In the genomic region with DNA sequence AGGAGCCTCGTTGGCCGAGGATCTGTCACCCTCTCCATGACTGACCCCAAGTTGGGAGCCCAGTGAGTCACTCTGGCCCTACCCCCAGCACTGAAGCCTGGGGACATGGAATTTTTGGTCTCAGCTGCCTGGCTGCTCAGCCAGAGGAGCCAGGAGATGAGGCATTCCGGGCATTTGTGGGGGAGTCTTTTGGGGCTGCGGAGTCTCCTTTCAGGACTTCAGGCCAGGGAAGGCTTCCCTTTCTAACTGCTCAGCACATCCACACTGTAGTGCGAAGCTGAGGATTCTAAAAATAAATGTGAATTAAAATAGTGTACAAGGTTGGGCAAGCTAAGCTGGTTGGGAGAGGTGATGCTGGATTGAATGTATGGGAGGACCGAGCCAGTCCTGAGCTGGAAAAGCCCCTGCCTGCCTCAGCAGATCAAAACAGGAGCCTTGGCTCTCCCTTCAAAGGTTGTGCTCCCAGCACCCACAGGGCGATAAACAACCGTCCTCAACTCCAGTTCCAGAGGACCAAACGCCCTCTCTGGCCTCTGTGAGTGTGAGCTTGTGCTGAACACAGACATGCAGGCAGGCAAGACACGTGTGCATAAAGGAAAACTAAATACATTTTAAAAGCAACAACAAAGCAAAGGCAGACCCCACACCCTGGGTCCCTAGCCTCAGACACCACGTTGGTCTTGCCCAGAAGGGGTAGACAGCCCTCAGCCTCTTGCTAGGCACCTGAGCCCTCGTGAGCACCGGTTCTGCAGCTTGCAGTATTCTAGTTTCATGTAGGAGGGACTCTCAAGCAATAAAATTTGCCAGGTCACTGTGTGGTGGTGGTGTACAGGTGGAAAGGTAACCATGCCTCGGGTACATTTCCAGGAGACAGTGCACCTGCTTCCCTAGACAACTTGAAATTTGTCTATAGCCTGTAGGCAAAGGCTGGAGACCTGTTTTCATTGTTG, we compare ENCODE assay signal across 12 mouse cellular contexts. TPM values are rescaled to one million over a fixed set of nuclear protein-coding genes. Genes with fewer than 3 reads are reported as not detected.
DNase-seq lines count a peak whose midpoint lies in the region; ATAC-seq and TF ChIP-seq lines count a peak whose summit lies in the region.
"Had no signal": no experiment of that assay in that cellular context is flagged by ENCODE, and none has a peak within 500 bp of the region (broad histone marks: within the 10 kb centered on the region; RNA-seq: fewer than 3 reads in every experiment).

No protein-coding gene starts in this region.

- ATAC-seq in frontal cortex, adult (ENCODE audit: low TSS enrichment) = peak; percentile 45
- ATAC-seq in midbrain, postnatal 0 days (ENCODE audit: low FRiP score) = no peak
- ATAC-seq in midbrain, embryonic 15.5 days (replicated peaks) = no peak
- ATAC-seq in kidney, embryonic 16.5 days (ENCODE audit: low FRiP score, low TSS enrichment) = no peak
- ATAC-seq: activated CD4-positive, CD25-positive, alpha-beta regulatory T cell, adult 4 months had no signal

- no peaks in the 10 kb centered on the region for H3K36me3 ChIP-seq in midbrain, postnatal 0 days (ENCODE audit: insufficient read depth, low read length)
- no peaks in the 10 kb centered on the region for H3K36me3 ChIP-seq in midbrain, embryonic 15.5 days (replicated peaks)
- no peaks in the 10 kb centered on the region for H3K36me3 ChIP-seq in kidney, embryonic 16.5 days (ENCODE audit: insufficient read depth, low read length)
- H3K36me3 ChIP-seq: neural tube, embryonic 13.5 days had no signal

- no peaks in the 10 kb centered on the region for H3K9me3 ChIP-seq in midbrain, postnatal 0 days (ENCODE audit: low read length)
- H3K9me3 ChIP-seq in midbrain, embryonic 15.5 days = no peaks in the 10 kb centered on the region
- H3K9me3 ChIP-seq in kidney, embryonic 16.5 days (ENCODE audit: low read length) = no peaks in the 10 kb centered on the region
- H3K9me3 ChIP-seq: neural tube, embryonic 13.5 days had no signal

- H3K4me3 ChIP-seq in midbrain, postnatal 0 days (ENCODE audit: low read depth, low read length) = no peak overlapping the region
- no peak overlapping the region for H3K4me3 ChIP-seq in midbrain, embryonic 15.5 days
- H3K4me3 ChIP-seq in kidney, embryonic 16.5 days (ENCODE audit: low read length) = no peak overlapping the region

- H3K27me3 ChIP-seq in midbrain, postnatal 0 days (ENCODE audit: insufficient read depth, low read length) = peaks cover 21% of the 10 kb centered on the region
- H3K27me3 ChIP-seq in midbrain, embryonic 15.5 days (replicated peaks) = peaks cover 58% of the 10 kb centered on the region
- H3K27me3 ChIP-seq in kidney, embryonic 16.5 days (ENCODE audit: insufficient read depth, low read length) = peaks cover 9% of the 10 kb centered on the region

- H3K4me1 ChIP-seq in midbrain, postnatal 0 days (ENCODE audit: insufficient read depth, low read length) = peaks cover 12% of the 10 kb centered on the region
- peaks cover 40% of the 10 kb centered on the region for H3K4me1 ChIP-seq in midbrain, embryonic 15.5 days
- H3K4me1 ChIP-seq in kidney, embryonic 16.5 days (ENCODE audit: insufficient read depth, low read length) = peaks cover 74% of the 10 kb centered on the region

- no peak for TF ChIP-seq CTCF in midbrain, postnatal 0 days (IDR thresholded peaks at IDR 0.05)

- no peak overlapping the region for H3K4me2 ChIP-seq in midbrain, postnatal 0 days (ENCODE audit: low read depth, low read length, poor library complexity, severe bottlenecking)
- no peak overlapping the region for H3K4me2 ChIP-seq in midbrain, embryonic 15.5 days
- H3K4me2 ChIP-seq in kidney, embryonic 16.5 days (replicated peaks; ENCODE audit: low read depth, low read length) = peak overlapping the region; percentile 70

- 34% methylated on average over 14 of the region's 14 CpGs for WGBS in midbrain, postnatal 0 days
- WGBS in midbrain, embryonic 15.5 days = 27% methylated on average over 14 of the region's 14 CpGs
- 26% methylated on average over 14 of the region's 14 CpGs for WGBS in kidney, embryonic 16.5 days

- no peak overlapping the region for H3K27ac ChIP-seq in midbrain, postnatal 0 days (ENCODE audit: low read depth, low read length)
- no peak overlapping the region for H3K27ac ChIP-seq in midbrain, embryonic 15.5 days
- H3K27ac ChIP-seq in kidney, embryonic 16.5 days (ENCODE audit: low read length) = peak overlapping the region; percentile 92
- H3K27ac ChIP-seq: neural tube, embryonic 13.5 days had no signal

- 0 out of 2 replicates have a peak overlapping the region, but pooled peaks have one; percentile 4 for H3K9ac ChIP-seq in midbrain, postnatal 0 days (replicated peaks; ENCODE audit: low read length, poor library complexity, severe bottlenecking)
- no peak overlapping the region for H3K9ac ChIP-seq in midbrain, embryonic 15.5 days
- H3K9ac ChIP-seq in kidney, embryonic 16.5 days (replicated peaks; ENCODE audit: low read length) = peak overlapping the region; percentile 68; the same call in 1 of the 2 replicates
- H3K9ac ChIP-seq: neural tube, embryonic 13.5 days had no signal

- no peak for DNase-seq in frontal cortex, postnatal 25 days (ENCODE audit: low spot score in 2 of 2)
- DNase-seq in midbrain, postnatal 0 days (ENCODE audit: low spot score) = no peak
- no peak for DNase-seq in layer of hippocampus, postnatal 36 days
- no peak for DNase-seq in layer of hippocampus, postnatal 14 days (ENCODE audit: low spot score in 2 of 2)
- DNase-seq in urinary bladder, adult 2 months (ENCODE audit: low spot score) = no peak
- DNase-seq: cerebellum, postnatal 36 days had no signal

RNA-seq across cellular contexts. Expression of a gene that starts 11.1 kb away (rescaled TPM):
- 1.5 and 3.8 TPM in 2 replicates for total RNA-seq in midbrain, postnatal 0 days (2014; rRNA removed)
- polyA plus RNA-seq in midbrain, postnatal 0 days (2015; fragmentation: Nextera tagmentation; extraction: Ambion mirVana) = 0.38 and 0.49 TPM in 2 replicates
- polyA plus RNA-seq in midbrain, embryonic 15.5 days (2015; fragmentation: Nextera tagmentation; extraction: Ambion mirVana) = 0.38 and 1.3 TPM in 2 replicates
- 21.7 and 24.3 TPM in 2 replicates for polyA plus RNA-seq in kidney, embryonic 16.5 days (2015; fragmentation: Nextera tagmentation; extraction: Ambion mirVana)
- 1 to 10 TPM in 1 of 2 experiments, under 1 TPM in 1; 0.40 to 1.0 TPM for total RNA-seq in layer of hippocampus, postnatal 36 days (2021)
- total RNA-seq in layer of hippocampus, postnatal 14 days (2021) = 1 to 10 TPM in 1 of 2 experiments, under 1 TPM in 1; 0.55 to 1.2 TPM
- 106 and 156 TPM in 2 replicates for polyA plus RNA-seq in urinary bladder, adult 2 months (2012; rRNA removed)
- polyA plus RNA-seq: activated CD4-positive, CD25-positive, alpha-beta regulatory T cell, adult 4 months had no signal

RNA-seq across cellular contexts. Expression of a gene that starts 14.3 kb away (rescaled TPM):
- total RNA-seq in midbrain, postnatal 0 days (2014; rRNA removed) = 2.4 and 3.3 TPM in 2 replicates
- 1.7 and 2.8 TPM in 2 replicates for polyA plus RNA-seq in midbrain, postnatal 0 days (2015; fragmentation: Nextera tagmentation; extraction: Ambion mirVana)
- polyA plus RNA-seq in midbrain, embryonic 15.5 days (2015; fragmentation: Nextera tagmentation; extraction: Ambion mirVana) = 1.9 and 2.8 TPM in 2 replicates
- 19.4 and 19.9 TPM in 2 replicates for polyA plus RNA-seq in kidney, embryonic 16.5 days (2015; fragmentation: Nextera tagmentation; extraction: Ambion mirVana)
- 1 to 10 TPM; 3.3 to 5.5 TPM for total RNA-seq in layer of hippocampus, postnatal 36 days (2021)
- total RNA-seq in layer of hippocampus, postnatal 14 days (2021) = 1 to 10 TPM; 1.2 to 2.3 TPM
- polyA plus RNA-seq in urinary bladder, adult 2 months (2012; rRNA removed) = 7.8 and 8.4 TPM in 2 replicates
- polyA plus RNA-seq: activated CD4-positive, CD25-positive, alpha-beta regulatory T cell, adult 4 months had no signal

RNA-seq across cellular contexts. Expression of a gene that starts 24.5 kb away (rescaled TPM):
- total RNA-seq in midbrain, postnatal 0 days (2014; rRNA removed) = 4.4 and 6.4 TPM in 2 replicates
- 18.2 and 19.9 TPM in 2 replicates for polyA plus RNA-seq in midbrain, postnatal 0 days (2015; fragmentation: Nextera tagmentation; extraction: Ambion mirVana)
- 3.2 and 3.5 TPM in 2 replicates for polyA plus RNA-seq in midbrain, embryonic 15.5 days (2015; fragmentation: Nextera tagmentation; extraction: Ambion mirVana)
- polyA plus RNA-seq in kidney, embryonic 16.5 days (2015; fragmentation: Nextera tagmentation; extraction: Ambion mirVana) = 4.6 and 5.5 TPM in 2 replicates
- 1 to 10 TPM in 1 of 2 experiments, not detected in 1; 1.2 TPM for total RNA-seq in layer of hippocampus, postnatal 36 days (2021)
- 1 to 10 TPM in 1 of 2 experiments, under 1 TPM in 1; 0.62 to 1.8 TPM for total RNA-seq in layer of hippocampus, postnatal 14 days (2021)
- 0.10 TPM in 1 of 2 replicates, not detected in the other for polyA plus RNA-seq in urinary bladder, adult 2 months (2012; rRNA removed)
- polyA plus RNA-seq: activated CD4-positive, CD25-positive, alpha-beta regulatory T cell, adult 4 months; gonadal fat pad, adult 2 months; neural tube, embryonic 13.5 days had no signal

RNA-seq across cellular contexts. Expression of a gene that starts 53.6 kb away (rescaled TPM):
- 190 and 259 TPM in 2 replicates for total RNA-seq in midbrain, postnatal 0 days (2014; rRNA removed)
- polyA plus RNA-seq in midbrain, postnatal 0 days (2015; fragmentation: Nextera tagmentation; extraction: Ambion mirVana) = 35.4 and 36.4 TPM in 2 replicates
- 44.7 and 44.9 TPM in 2 replicates for polyA plus RNA-seq in midbrain, embryonic 15.5 days (2015; fragmentation: Nextera tagmentation; extraction: Ambion mirVana)
- 40.6 and 45.2 TPM in 2 replicates for polyA plus RNA-seq in kidney, embryonic 16.5 days (2015; fragmentation: Nextera tagmentation; extraction: Ambion mirVana)
- 100 to 1,000 TPM; 112 to 115 TPM for total RNA-seq in layer of hippocampus, postnatal 36 days (2021)
- 100 to 1,000 TPM; 117 to 125 TPM for total RNA-seq in layer of hippocampus, postnatal 14 days (2021)
- 143 and 148 TPM in 2 replicates for polyA plus RNA-seq in urinary bladder, adult 2 months (2012; rRNA removed)

RNA-seq across cellular contexts. Expression of a gene that starts 54.5 kb away (rescaled TPM):
- total RNA-seq in midbrain, postnatal 0 days (2014; rRNA removed) = 9.6 and 12.6 TPM in 2 replicates
- polyA plus RNA-seq in midbrain, postnatal 0 days (2015; fragmentation: Nextera tagmentation; extraction: Ambion mirVana) = 8.4 and 9.7 TPM in 2 replicates
- 1.6 and 1.8 TPM in 2 replicates for polyA plus RNA-seq in midbrain, embryonic 15.5 days (2015; fragmentation: Nextera tagmentation; extraction: Ambion mirVana)
- 78.6 and 84.8 TPM in 2 replicates for polyA plus RNA-seq in kidney, embryonic 16.5 days (2015; fragmentation: Nextera tagmentation; extraction: Ambion mirVana)
- 1 to 10 TPM; 5.5 to 7.8 TPM for total RNA-seq in layer of hippocampus, postnatal 36 days (2021)
- 1 to 10 TPM; 5.2 to 6.3 TPM for total RNA-seq in layer of hippocampus, postnatal 14 days (2021)
- 5.9 and 6.7 TPM in 2 replicates for polyA plus RNA-seq in urinary bladder, adult 2 months (2012; rRNA removed)
- polyA plus RNA-seq: activated CD4-positive, CD25-positive, alpha-beta regulatory T cell, adult 4 months had no signal
